Comparison of ENCODE assay signal across 10 mouse cellular contexts in the genomic region with DNA sequence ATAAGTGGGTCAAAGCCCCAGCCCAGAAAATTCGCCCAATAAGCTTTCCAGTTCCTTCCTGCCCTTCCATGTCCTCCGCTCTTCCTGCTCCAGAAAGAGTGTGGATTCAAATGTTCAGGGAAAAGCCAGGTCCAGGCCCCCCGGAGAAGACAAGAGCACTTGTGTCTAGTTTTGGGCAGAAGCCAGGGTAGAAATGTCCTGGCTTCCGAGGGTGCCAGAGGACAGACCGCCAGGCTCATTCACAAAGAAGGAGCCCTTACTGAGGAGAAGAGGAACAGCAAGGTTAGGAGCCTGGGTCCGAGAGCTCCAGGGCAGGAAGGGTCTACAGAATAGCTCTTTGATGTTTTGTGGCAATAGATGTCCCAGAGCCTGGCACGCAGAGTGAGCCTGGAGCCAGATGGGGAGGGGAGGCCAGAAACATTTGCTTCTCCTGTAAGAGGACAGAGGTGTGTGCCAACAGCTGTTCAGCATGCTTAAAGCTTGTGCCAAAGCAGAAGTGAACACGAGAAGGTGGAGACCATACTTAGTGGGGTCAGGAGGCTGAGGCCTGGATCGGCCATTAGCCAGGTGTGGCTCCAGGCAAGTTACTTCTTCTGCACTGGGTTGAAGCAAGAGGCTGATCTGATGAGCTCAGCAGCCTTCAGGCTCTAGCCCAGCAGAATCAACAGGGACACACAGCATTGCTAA. TPM values are rescaled to one million over a fixed set of nuclear protein-coding genes. Genes with fewer than 3 reads are reported as not detected.
DNase-seq lines count a peak whose midpoint lies in the region; ATAC-seq and TF ChIP-seq lines count a peak whose summit lies in the region.
"Had no signal": no experiment of that assay in that cellular context is flagged by ENCODE, and none has a peak within 500 bp of the region (broad histone marks: within the 10 kb centered on the region; RNA-seq: fewer than 3 reads in every experiment).

No protein-coding gene starts in this region.

- H3K27me3 ChIP-seq in hindbrain, embryonic 16.5 days (replicated peaks; ENCODE audit: control insufficient read depth, insufficient read depth, low read length): no peaks in the 10 kb centered on the region
- no peaks in the 10 kb centered on the region for H3K27me3 ChIP-seq in hindbrain, embryonic 13.5 days
- H3K27me3 ChIP-seq in midbrain, embryonic 16.5 days (ENCODE audit: control insufficient read depth, insufficient read depth, low read depth, low read length): no peaks in the 10 kb centered on the region
- H3K27me3 ChIP-seq in midbrain, embryonic 10.5 days (ENCODE audit: low read depth, poor library complexity, severe bottlenecking): no peaks in the 10 kb centered on the region
- H3K27me3 ChIP-seq: midbrain, embryonic 13.5 days had no signal

- H3K4me2 ChIP-seq in hindbrain, embryonic 16.5 days (ENCODE audit: low read length): no peak overlapping the region
- no peak overlapping the region for H3K4me2 ChIP-seq in hindbrain, embryonic 13.5 days
- no peak overlapping the region for H3K4me2 ChIP-seq in midbrain, embryonic 16.5 days (ENCODE audit: low read length)
- H3K4me2 ChIP-seq: lung, embryonic 14.5 days; midbrain, embryonic 13.5 days had no signal

- WGBS in hindbrain, embryonic 16.5 days: 59% methylated on average over 9 of the region's 9 CpGs
- WGBS in hindbrain, embryonic 13.5 days: 82% methylated on average over 9 of the region's 9 CpGs
- WGBS in midbrain, embryonic 16.5 days: 76% methylated on average over 9 of the region's 9 CpGs
- 90% methylated on average over 9 of the region's 9 CpGs for WGBS in midbrain, embryonic 10.5 days
- WGBS in olfactory bulb, adult 2 months: 52% methylated on average over 9 of the region's 9 CpGs

- peaks cover 8% of the 10 kb centered on the region for H3K4me1 ChIP-seq in hindbrain, embryonic 16.5 days (ENCODE audit: control insufficient read depth, insufficient read depth, low read depth, low read length)
- peaks cover 4% of the 10 kb centered on the region; the same call in 1 of the 2 replicates for H3K4me1 ChIP-seq in hindbrain, embryonic 13.5 days (replicated peaks)
- no peaks in the 10 kb centered on the region for H3K4me1 ChIP-seq in midbrain, embryonic 16.5 days (ENCODE audit: control insufficient read depth, insufficient read depth, low read length)
- H3K4me1 ChIP-seq in midbrain, embryonic 10.5 days: no peaks in the 10 kb centered on the region
- H3K4me1 ChIP-seq in olfactory bulb, adult 2 months (ENCODE audit: control insufficient read depth, insufficient read depth, low read length): peaks cover 23% of the 10 kb centered on the region
- H3K4me1 ChIP-seq: midbrain, embryonic 13.5 days had no signal

- no peak for TF ChIP-seq POLR2A in olfactory bulb, adult 2 months (IDR thresholded peaks at IDR 0.05; ENCODE audit: insufficient read depth, low read depth, low read length)

- no peak overlapping the region for H3K9ac ChIP-seq in hindbrain, embryonic 16.5 days (ENCODE audit: low read depth, low read length)
- no peak overlapping the region for H3K9ac ChIP-seq in hindbrain, embryonic 13.5 days
- no peak overlapping the region for H3K9ac ChIP-seq in midbrain, embryonic 16.5 days (ENCODE audit: low read depth, low read length)
- H3K9ac ChIP-seq: lung, embryonic 14.5 days; midbrain, embryonic 13.5 days had no signal

- no peaks in the 10 kb centered on the region for H3K9me3 ChIP-seq in hindbrain, embryonic 16.5 days (ENCODE audit: control insufficient read depth, low read length)
- H3K9me3 ChIP-seq in hindbrain, embryonic 13.5 days: no peaks in the 10 kb centered on the region
- no peaks in the 10 kb centered on the region for H3K9me3 ChIP-seq in midbrain, embryonic 16.5 days (replicated peaks; ENCODE audit: control insufficient read depth, low read length, poor library complexity, severe bottlenecking)
- H3K9me3 ChIP-seq in midbrain, embryonic 10.5 days (replicated peaks): no peaks in the 10 kb centered on the region
- H3K9me3 ChIP-seq: midbrain, embryonic 13.5 days had no signal

- DNase-seq in cerebellum, adult 9-11 months: peak; percentile 41
- no peak for DNase-seq in midbrain, embryonic 10.5 days (ENCODE audit: low spot score)
- DNase-seq in kidney, postnatal 36 days: no peak
- DNase-seq: lung, embryonic 14.5 days had no signal

- ATAC-seq in cerebellum, adult (ENCODE audit: insufficient number of reproducible peaks, low FRiP score, low TSS enrichment): no peak
- peak; percentile 84 for ATAC-seq in hindbrain, embryonic 16.5 days
- ATAC-seq in hindbrain, embryonic 13.5 days (ENCODE audit: low FRiP score): no peak
- ATAC-seq in midbrain, embryonic 16.5 days: peak; percentile 61; the same call in 1 of the 2 replicates
- ATAC-seq: midbrain, embryonic 13.5 days had no signal

- peak overlapping the region; percentile 62; the same call in 1 of the 2 replicates for H3K27ac ChIP-seq in hindbrain, embryonic 16.5 days (ENCODE audit: low read depth, low read length)
- H3K27ac ChIP-seq in hindbrain, embryonic 13.5 days: no peak overlapping the region
- H3K27ac ChIP-seq in midbrain, embryonic 16.5 days (ENCODE audit: low read length): peak overlapping the region; percentile 41; the same call in 1 of the 2 replicates
- no peak overlapping the region for H3K27ac ChIP-seq in midbrain, embryonic 10.5 days (replicated peaks)
- peak overlapping the region; percentile 23; the same call in 1 of the 2 replicates for H3K27ac ChIP-seq in olfactory bulb, adult 2 months (ENCODE audit: insufficient read depth, low read depth, low read length)
- H3K27ac ChIP-seq: midbrain, embryonic 13.5 days had no signal

- H3K36me3 ChIP-seq in hindbrain, embryonic 16.5 days (ENCODE audit: control insufficient read depth, insufficient read depth, low read length): peaks cover 5% of the 10 kb centered on the region; the same call in 1 of the 2 replicates
- peaks cover 31% of the 10 kb centered on the region for H3K36me3 ChIP-seq in hindbrain, embryonic 13.5 days
- H3K36me3 ChIP-seq in midbrain, embryonic 16.5 days (ENCODE audit: control insufficient read depth, insufficient read depth, low read length): peaks cover 6% of the 10 kb centered on the region
- no peaks in the 10 kb centered on the region for H3K36me3 ChIP-seq in midbrain, embryonic 10.5 days

- no peak for TF ChIP-seq CTCF in olfactory bulb, adult 2 months (IDR thresholded peaks at IDR 0.05; ENCODE audit: insufficient read depth, low read depth, low read length)

- no peak overlapping the region for H3K4me3 ChIP-seq in hindbrain, embryonic 16.5 days (ENCODE audit: low read length)
- H3K4me3 ChIP-seq in hindbrain, embryonic 13.5 days: no peak overlapping the region
- no peak overlapping the region for H3K4me3 ChIP-seq in midbrain, embryonic 16.5 days (ENCODE audit: low read depth, low read length)
- no peak overlapping the region for H3K4me3 ChIP-seq in midbrain, embryonic 10.5 days
- no peak overlapping the region for H3K4me3 ChIP-seq in olfactory bulb, adult 2 months (ENCODE audit: insufficient read depth, low read depth, low read length)
- H3K4me3 ChIP-seq: midbrain, embryonic 13.5 days had no signal

RNA-seq across cellular contexts. Expression of a gene that starts 35.8 kb away (rescaled TPM):
- 53.1 and 53.4 TPM in 2 replicates for polyA plus RNA-seq in hindbrain, embryonic 16.5 days (2015; fragmentation: Nextera tagmentation; extraction: Ambion mirVana)
- polyA plus RNA-seq in hindbrain, embryonic 13.5 days (2015; fragmentation: Nextera tagmentation; extraction: Ambion mirVana): 54.7 and 55.2 TPM in 2 replicates
- polyA plus RNA-seq in midbrain, embryonic 16.5 days (2015; fragmentation: Nextera tagmentation; extraction: Ambion mirVana): 51.2 and 53.5 TPM in 2 replicates
- polyA plus RNA-seq in midbrain, embryonic 10.5 days (2016; fragmentation: Nextera tagmentation; extraction: Ambion mirVana): 8.0 and 11.7 TPM in 2 replicates
- polyA plus RNA-seq in olfactory bulb, adult 2 months (2012; ENCODE audit: insufficient read depth, insufficient read length, low replicate concordance, missing spikeins): not detected in 2 replicates

RNA-seq across cellular contexts. Expression of a gene that starts 43.1 kb away (rescaled TPM):
- polyA plus RNA-seq in hindbrain, embryonic 16.5 days (2015; fragmentation: Nextera tagmentation; extraction: Ambion mirVana): 0.76 and 0.93 TPM in 2 replicates
- 0.38 TPM in 2 replicates for polyA plus RNA-seq in hindbrain, embryonic 13.5 days (2015; fragmentation: Nextera tagmentation; extraction: Ambion mirVana)
- 0.78 and 0.99 TPM in 2 replicates for polyA plus RNA-seq in midbrain, embryonic 16.5 days (2015; fragmentation: Nextera tagmentation; extraction: Ambion mirVana)
- polyA plus RNA-seq in midbrain, embryonic 10.5 days (2016; fragmentation: Nextera tagmentation; extraction: Ambion mirVana): 0.10 and 0.27 TPM in 2 replicates
- polyA plus RNA-seq in olfactory bulb, adult 2 months (2012; ENCODE audit: insufficient read depth, insufficient read length, low replicate concordance, missing spikeins): not detected in 2 replicates

RNA-seq across cellular contexts. Expression of a gene that starts 49.8 kb away (rescaled TPM):
- polyA plus RNA-seq in hindbrain, embryonic 16.5 days (2015; fragmentation: Nextera tagmentation; extraction: Ambion mirVana): 0.73 and 1.0 TPM in 2 replicates
- 0.56 and 0.83 TPM in 2 replicates for polyA plus RNA-seq in hindbrain, embryonic 13.5 days (2015; fragmentation: Nextera tagmentation; extraction: Ambion mirVana)
- polyA plus RNA-seq in midbrain, embryonic 16.5 days (2015; fragmentation: Nextera tagmentation; extraction: Ambion mirVana): 1.3 and 1.4 TPM in 2 replicates
- not detected in 2 replicates for polyA plus RNA-seq in midbrain, embryonic 10.5 days (2016; fragmentation: Nextera tagmentation; extraction: Ambion mirVana)
- not detected in 2 replicates for polyA plus RNA-seq in olfactory bulb, adult 2 months (2012; ENCODE audit: insufficient read depth, insufficient read length, low replicate concordance, missing spikeins)
- polyA plus RNA-seq: lung, embryonic 14.5 days had no signal

Comparison
In these comparisons a context has a peak if more than half of its experiments do, and no peak if none do; other contexts are left out.
1. ATAC-seq: peak in hindbrain, embryonic 16.5 days (single experiment) and midbrain, embryonic 16.5 days (single experiment); none in cerebellum, adult (single experiment) and hindbrain, embryonic 13.5 days (single experiment).
2. H3K27ac ChIP-seq: peak in hindbrain, embryonic 16.5 days (single experiment), midbrain, embryonic 16.5 days (single experiment) and olfactory bulb, adult 2 months (single experiment); none in hindbrain, embryonic 13.5 days (single experiment) and midbrain, embryonic 10.5 days (single experiment).